Mouse (Mus musculus): ENCODE data around the gene Ryr3. TPM values are rescaled to one million over a fixed set of nuclear protein-coding genes. Genes with fewer than 3 reads are reported as not detected.

The Ryr3 gene
- polyA plus RNA-seq, 1 experiment from 2014 or later: 1.4 TPM

GRCm38 (mm10) chr2:112593781-112594180 lies 623.1 kb downstream of the Ryr3 start:
- H3K27me3 ChIP-seq (ENCODE audit: control insufficient read depth, insufficient read depth, low read length): no peaks in the 10 kb centered on the region
- H3K27ac ChIP-seq (replicated peaks; ENCODE audit: low read depth, low read length): no peak overlapping the region
- ATAC-seq (replicated peaks; ENCODE audit: insufficient number of reproducible peaks, low FRiP score, low TSS enrichment, low read depth) (no peak), DNase-seq (ENCODE audit: low spot score) (no peak)
- H3K9ac ChIP-seq (replicated peaks; ENCODE audit: low read length): no peak overlapping the region
- H3K9me3 ChIP-seq (replicated peaks; ENCODE audit: control insufficient read depth, low read length): no peaks in the 10 kb centered on the region
- H3K4me3 ChIP-seq (ENCODE audit: low read depth, low read length): no peak overlapping the region
- WGBS: 97% methylated on average over 2 of the region's 2 CpGs
- H3K4me2 ChIP-seq (ENCODE audit: low read depth, low read length): no peak overlapping the region
- no peaks in the 10 kb centered on the region for H3K36me3 ChIP-seq (replicated peaks; ENCODE audit: control insufficient read depth, insufficient read depth, low read depth, low read length)
- no peaks in the 10 kb centered on the region for H3K4me1 ChIP-seq (ENCODE audit: control insufficient read depth, insufficient read depth, low read length)

- ATAC-seq (replicated peaks; ENCODE audit: insufficient number of reproducible peaks, low FRiP score, low TSS enrichment, low read depth): no peak
- Histone ChIP-seq H3K4me1 (ENCODE audit: control insufficient read depth, insufficient read depth, low read length) (no peaks in the 10 kb centered on the region), H3K4me2 (ENCODE audit: low read depth, low read length) (no peak overlapping the region), H3K27ac (replicated peaks; ENCODE audit: low read depth, low read length) (no peak overlapping the region), H3K27me3 (ENCODE audit: control insufficient read depth, insufficient read depth, low read length) (no peaks in the 10 kb centered on the region), H3K9me3 (replicated peaks; ENCODE audit: control insufficient read depth, low read length) (no peaks in the 10 kb centered on the region), H3K4me3 (ENCODE audit: low read depth, low read length) (no peak overlapping the region), H3K9ac (replicated peaks; ENCODE audit: low read length) (no peak overlapping the region), H3K36me3 (replicated peaks; ENCODE audit: control insufficient read depth, insufficient read depth, low read depth, low read length) (no peaks in the 10 kb centered on the region)
- DNase-seq (ENCODE audit: low spot score): no peak
- WGBS: 78% methylated on average over 2 of the region's 2 CpGs
Observed at GRCm38 (mm10) chr2:112593322-112593721, 623.6 kb downstream of the Ryr3 start.

- no peak for ATAC-seq (replicated peaks; ENCODE audit: insufficient number of reproducible peaks, low FRiP score, low TSS enrichment, low read depth)
- 70% methylated on average over 6 of the region's 6 CpGs for WGBS
Observed at GRCm38 (mm10) chr2:112591451-112591871, 625.4 kb downstream of the Ryr3 start.

GRCm38 (mm10) chr2:112590985-112591384 lies 625.9 kb downstream of the Ryr3 start:
- no peak overlapping the region for H3K4me2 ChIP-seq (ENCODE audit: low read depth, low read length)
- ATAC-seq (replicated peaks; ENCODE audit: insufficient number of reproducible peaks, low FRiP score, low TSS enrichment, low read depth) (no peak), DNase-seq (ENCODE audit: low spot score) (no peak)
- no peaks in the 10 kb centered on the region for H3K27me3 ChIP-seq (ENCODE audit: control insufficient read depth, insufficient read depth, low read length)
- H3K36me3 ChIP-seq (replicated peaks; ENCODE audit: control insufficient read depth, insufficient read depth, low read depth, low read length): no peaks in the 10 kb centered on the region
- no peak overlapping the region for H3K4me3 ChIP-seq (ENCODE audit: low read depth, low read length)
- H3K9ac ChIP-seq (replicated peaks; ENCODE audit: low read length): no peak overlapping the region
- 85% methylated on average over 7 of the region's 7 CpGs for WGBS
- H3K9me3 ChIP-seq (replicated peaks; ENCODE audit: control insufficient read depth, low read length): no peaks in the 10 kb centered on the region
- H3K4me1 ChIP-seq (ENCODE audit: control insufficient read depth, insufficient read depth, low read length): no peaks in the 10 kb centered on the region
- no peak overlapping the region for H3K27ac ChIP-seq (replicated peaks; ENCODE audit: low read depth, low read length)

More at GRCm38 (mm10) chr2:112591451-112591871, 625.4 kb downstream of the Ryr3 start:
- Histone ChIP-seq H3K27me3 (ENCODE audit: control insufficient read depth, insufficient read depth, low read length) (no peaks in the 10 kb centered on the region), H3K9me3 (replicated peaks; ENCODE audit: control insufficient read depth, low read length) (no peaks in the 10 kb centered on the region), H3K27ac (replicated peaks; ENCODE audit: low read depth, low read length) (no peak overlapping the region), H3K36me3 (replicated peaks; ENCODE audit: control insufficient read depth, insufficient read depth, low read depth, low read length) (no peaks in the 10 kb centered on the region), H3K4me3 (ENCODE audit: low read depth, low read length) (no peak overlapping the region), H3K9ac (replicated peaks; ENCODE audit: low read length) (no peak overlapping the region), H3K4me2 (ENCODE audit: low read depth, low read length) (no peak overlapping the region), H3K4me1 (ENCODE audit: control insufficient read depth, insufficient read depth, low read length) (no peaks in the 10 kb centered on the region)
- DNase-seq (ENCODE audit: low spot score): no peak

Small RNA genes lying within 50 kb of the gene (microRNA-seq; reads per million reads assigned to microRNA genes)
- gene Gm44374 (ENCODE audit: borderline number of aligned reads): not detected

Other genes starting within 250 kb of the Ryr3 start
- gene Tmco5b, start 68.6 kb upstream of the Ryr3 start, polyA plus RNA-seq (2014; fragmentation: Nextera tagmentation; extraction: Ambion mirVana): not detected in 2 replicates
- gene Fmn1, start 110.6 kb upstream of the Ryr3 start, polyA plus RNA-seq (2014; fragmentation: Nextera tagmentation; extraction: Ambion mirVana): 1.6 and 1.7 TPM in 2 replicates